Mouse (Mus musculus) intestine, embryonic 16.5 days (tissue): ENCODE data around the gene Iqcg. TPM values are rescaled to one million over a fixed set of nuclear protein-coding genes. Genes with fewer than 3 reads are reported as not detected.
"Not testable (repeated sequence)": the region's sequence is repeated elsewhere in the genome, so short reads cannot be mapped to it uniquely, and the experiment has no call there.

Experiments
- ATAC-seq: fragments of 200-750 bp; cut with Nextera tagmentation; 2 replicates; pipeline ENCODE4 v1.8.0; 2017; ENCODE audit warnings: moderate TSS enrichment, moderate library complexity
- H3K27ac ChIP-seq: fragments of 300-500 bp; sonication (generic); 2 replicates; pipeline ENCODE4 v1.5.1; 2014; ENCODE audit warnings: mild to moderate bottlenecking, low read length
- H3K27me3 ChIP-seq: fragments of 300-500 bp; sonication (generic); replicated peaks from 2 replicates; pipeline ENCODE4 v1.6.1; 2014; ENCODE audit warnings: low read length, control low read depth, mixed read lengths; ENCODE audit not compliant: control insufficient read depth, insufficient read depth
- H3K36me3 ChIP-seq: fragments of 300-500 bp; sonication (generic); 2 replicates; pipeline ENCODE4 v1.6.1; 2014; ENCODE audit warnings: low read length, control low read depth; ENCODE audit not compliant: control insufficient read depth, insufficient read depth
- H3K4me1 ChIP-seq: fragments of 300-500 bp; sonication (generic); 2 replicates; pipeline ENCODE4 v1.6.1; 2014; ENCODE audit warnings: low read length, control low read depth, mixed read lengths; ENCODE audit not compliant: control insufficient read depth, insufficient read depth
- H3K4me2 ChIP-seq: fragments of 300-500 bp; sonication (generic); 2 replicates; pipeline ENCODE4 v1.6.1; 2014; ENCODE audit warnings: low read depth, low read length, control low read depth
- H3K4me3 ChIP-seq: fragments of 300-500 bp; sonication (generic); 2 replicates; pipeline ENCODE4 v1.5.1; 2014; ENCODE audit warnings: mild to moderate bottlenecking, low read length
- H3K9ac ChIP-seq: fragments of 300-500 bp; sonication (generic); 2 replicates; pipeline ENCODE4 v1.6.1; 2014; ENCODE audit warnings: low read depth, low read length
- H3K9me3 ChIP-seq: fragments of 300-500 bp; sonication (generic); 2 replicates; pipeline ENCODE4 v1.6.1; 2016; ENCODE audit warnings: low read length, control low read depth; ENCODE audit not compliant: control insufficient read depth
- WGBS: fragments of 180-500 bp; shearing (Covaris S2); extraction: QIAGEN DNeasy Blood & Tissue Kit; methylation state at CpG from one replicate; pipeline ENCODE4 v1.1.7; 2014; 5-methylcytosine and 5-hydroxymethylcytosine counted together
- polyA plus RNA-seq: library from polyadenylated mRNA; unstranded; fragments of >200 nt; fragmentation: Nextera tagmentation; extraction: Ambion mirVana; gene quantifications from 2 replicates; pipeline ENCODE4 v1.2.1, GENCODE M21; 2015

The Iqcg gene
- polyA plus RNA-seq, 1 experiment from 2014 or later = 1.9 TPM

DNA sequence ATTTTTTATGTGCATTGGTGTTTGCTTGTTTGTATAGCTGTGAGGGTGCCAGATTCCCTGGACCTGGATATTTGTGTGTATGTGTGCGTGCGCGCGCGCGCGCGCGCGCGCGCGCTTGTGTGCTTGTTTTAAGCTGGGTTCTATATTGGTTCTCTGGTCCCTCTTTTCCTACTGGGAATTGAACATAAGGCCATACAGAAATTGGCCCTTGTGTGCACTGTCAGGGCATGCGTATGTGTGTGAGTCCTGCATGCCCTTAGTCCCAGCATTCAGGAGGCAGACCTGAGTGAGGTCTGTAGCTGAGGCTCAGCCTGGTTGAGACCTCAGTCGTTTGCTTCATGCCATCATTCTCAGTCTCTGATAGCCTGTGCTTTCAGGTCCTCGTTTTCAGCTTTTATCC is 2.0 kb upstream of the Iqcg start:
- 89% methylated on average over 16 of the region's 16 CpGs for WGBS
- Histone ChIP-seq H3K4me2 (peak overlapping the region; percentile 50), H3K4me3 (peak overlapping the region; percentile 27), H3K27ac (0 out of 2 replicates have a peak overlapping the region, but pooled peaks have one; percentile 20), H3K4me1 (peaks cover 25% of the 10 kb centered on the region), H3K9me3 (no peaks in the 10 kb centered on the region), H3K27me3 (no peaks in the 10 kb centered on the region), H3K36me3 (peaks cover 19% of the 10 kb centered on the region), H3K9ac (peak overlapping the region; percentile 56)
- ATAC-seq = no peak

- peak overlapping the region; percentile 90 for H3K9ac ChIP-seq
- no peaks in the 10 kb centered on the region for H3K9me3 ChIP-seq
- peak overlapping the region; percentile 68 for H3K4me2 ChIP-seq
- H3K27ac ChIP-seq = peak overlapping the region; percentile 87
- under 1% methylated on average over 24 of the region's 24 CpGs for WGBS
- H3K4me1 ChIP-seq = peaks cover 22% of the 10 kb centered on the region
- H3K27me3 ChIP-seq = no peaks in the 10 kb centered on the region
- H3K36me3 ChIP-seq = peaks cover 19% of the 10 kb centered on the region
- H3K4me3 ChIP-seq = peak overlapping the region; percentile 67
- ATAC-seq = peak; percentile 34
Observed at GRCm38 (mm10) chr16:33056786-33057185, 768 bp upstream of the Iqcg start.

DNA sequence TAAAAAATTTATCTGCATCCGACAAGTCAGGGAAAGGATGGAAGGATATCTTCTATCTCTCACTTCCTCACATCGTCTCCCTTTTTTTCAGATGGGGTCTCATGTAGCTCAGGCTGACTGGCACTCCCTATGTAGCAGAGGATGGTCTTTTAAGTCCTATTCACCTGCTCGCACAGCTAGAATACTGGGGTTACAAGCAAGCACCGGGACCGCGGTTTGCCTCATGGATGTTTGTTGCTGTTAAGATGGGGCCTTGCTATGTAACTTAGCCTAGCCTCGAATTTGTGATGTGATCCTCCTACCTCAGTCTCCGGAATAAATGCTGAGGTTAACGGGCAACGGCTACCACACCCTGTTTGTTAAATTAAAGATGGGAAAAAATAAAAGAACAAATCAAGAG is 363 bp downstream of the Iqcg start:
- peak overlapping the region; percentile 67 for H3K4me3 ChIP-seq
- H3K36me3 ChIP-seq = peaks cover 19% of the 10 kb centered on the region
- WGBS = 21% methylated on average over 10 of the region's 10 CpGs
- peak overlapping the region; percentile 59 for H3K4me2 ChIP-seq
- H3K27ac ChIP-seq = no peak overlapping the region
- H3K9ac ChIP-seq = peak overlapping the region; percentile 90
- ATAC-seq = peak; percentile 29
- no peaks in the 10 kb centered on the region for H3K9me3 ChIP-seq
- H3K27me3 ChIP-seq = no peaks in the 10 kb centered on the region
- H3K4me1 ChIP-seq = peaks cover 19% of the 10 kb centered on the region

GRCm38 (mm10) chr16:33054927-33055326 is 1.1 kb downstream of the Iqcg start:
- H3K27ac ChIP-seq, H3K4me2 ChIP-seq, ATAC-seq, H3K9ac ChIP-seq, H3K9me3 ChIP-seq, H3K27me3 ChIP-seq, H3K4me3 ChIP-seq: not testable (repeated sequence)
- 84% methylated on average over 2 of the region's 2 CpGs for WGBS
- peaks cover 19% of the 10 kb centered on the region for H3K4me1 ChIP-seq
- peaks cover 19% of the 10 kb centered on the region for H3K36me3 ChIP-seq

DNA sequence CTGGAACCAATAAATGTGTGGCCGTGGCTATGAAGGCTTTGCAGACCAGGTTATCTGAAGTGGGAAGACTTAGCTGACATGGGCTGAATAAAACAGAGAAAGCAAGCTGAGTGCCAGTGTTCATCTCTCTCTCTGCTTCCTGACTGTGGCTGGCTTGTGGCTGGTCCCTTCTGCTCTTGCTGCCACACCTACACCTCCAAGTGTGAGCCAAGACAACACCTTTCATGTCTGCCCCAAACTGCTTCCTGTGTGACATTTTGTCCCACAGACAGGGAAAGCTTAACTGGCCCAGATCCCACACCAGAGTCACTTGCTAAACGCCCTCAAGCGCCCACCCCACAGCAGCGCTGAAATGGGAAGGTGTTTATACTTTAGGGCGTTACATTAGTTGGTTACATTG is 2.9 kb downstream of the Iqcg start:
- Histone ChIP-seq H3K4me1 (peaks cover 7% of the 10 kb centered on the region), H3K4me3 (no peak overlapping the region), H3K27ac (no peak overlapping the region), H3K4me2 (no peak overlapping the region), H3K36me3 (0 out of 2 replicates have a peak, but pooled peaks cover 3% of the 10 kb centered on the region), H3K27me3 (no peaks in the 10 kb centered on the region), H3K9me3 (no peaks in the 10 kb centered on the region), H3K9ac (no peak overlapping the region)
- 72% methylated on average over 5 of the region's 5 CpGs for WGBS
- no peak for ATAC-seq

DNA sequence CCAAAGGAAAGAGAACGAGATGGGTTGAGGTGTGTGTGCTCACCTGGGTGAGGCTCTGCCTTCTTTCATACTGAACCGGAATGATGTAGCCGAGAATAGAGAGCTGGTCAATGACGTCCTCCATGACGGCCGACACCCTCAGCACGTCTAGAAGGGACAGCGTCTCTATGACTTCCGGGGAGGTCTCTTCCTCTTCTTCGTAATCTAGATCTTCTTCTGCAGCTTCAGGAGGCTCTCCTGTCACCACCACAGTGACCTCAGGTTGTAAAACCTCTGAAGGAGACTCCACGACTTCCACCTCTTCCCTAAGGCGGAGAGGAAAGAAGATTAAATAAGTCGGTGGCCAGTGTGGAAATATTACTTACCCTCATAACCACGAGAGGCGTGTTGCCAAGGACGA is 6.2 kb downstream of the Iqcg start:
- WGBS = 92% methylated on average over 16 of the region's 16 CpGs

GRCm38 (mm10) chr16:33048686-33049085 is 7.3 kb downstream of the Iqcg start:
- Histone ChIP-seq H3K27ac (no peak overlapping the region), H3K9me3 (no peaks in the 10 kb centered on the region), H3K36me3 (no peaks in the 10 kb centered on the region), H3K4me1 (no peaks in the 10 kb centered on the region), H3K4me3 (no peak overlapping the region), H3K27me3 (no peaks in the 10 kb centered on the region), H3K9ac (no peak overlapping the region), H3K4me2 (no peak overlapping the region)
- 62% methylated on average over 2 of the region's 2 CpGs for WGBS
- no peak for ATAC-seq

More for the DNA sequence above, 6.2 kb downstream of the Iqcg start:
- Histone ChIP-seq H3K27me3 (no peaks in the 10 kb centered on the region), H3K4me1 (no peaks in the 10 kb centered on the region), H3K36me3 (no peaks in the 10 kb centered on the region), H3K9me3 (no peaks in the 10 kb centered on the region), H3K27ac (no peak overlapping the region), H3K4me2 (no peak overlapping the region), H3K9ac (no peak overlapping the region), H3K4me3 (no peak overlapping the region)
- no peak for ATAC-seq

- Histone ChIP-seq H3K4me3 (no peak overlapping the region), H3K36me3 (no peaks in the 10 kb centered on the region), H3K9ac (no peak overlapping the region), H3K27ac (no peak overlapping the region), H3K4me1 (no peaks in the 10 kb centered on the region), H3K27me3 (no peaks in the 10 kb centered on the region), H3K4me2 (no peak overlapping the region), H3K9me3 (no peaks in the 10 kb centered on the region)
- no peak for ATAC-seq
- 97% methylated on average over 1 of the region's 1 CpGs for WGBS
Observed at GRCm38 (mm10) chr16:33048004-33048403, 8.0 kb downstream of the Iqcg start.

GRCm38 (mm10) chr16:33043268-33043667 is 12.8 kb downstream of the Iqcg start:
- Histone ChIP-seq H3K9me3 (no peaks in the 10 kb centered on the region), H3K4me1 (no peaks in the 10 kb centered on the region), H3K36me3 (no peaks in the 10 kb centered on the region), H3K27me3 (no peaks in the 10 kb centered on the region), H3K9ac (no peak overlapping the region), H3K4me2 (no peak overlapping the region), H3K4me3 (no peak overlapping the region), H3K27ac (no peak overlapping the region)
- WGBS = 62% methylated on average over 2 of the region's 2 CpGs
- no peak for ATAC-seq

GRCm38 (mm10) chr16:33042682-33043081 is 13.3 kb downstream of the Iqcg start:
- 74% methylated on average over 1 of the region's 1 CpGs for WGBS
- no peak overlapping the region for H3K4me2 ChIP-seq
- no peaks in the 10 kb centered on the region for H3K9me3 ChIP-seq
- no peak overlapping the region for H3K9ac ChIP-seq
- H3K27ac ChIP-seq = no peak overlapping the region
- no peaks in the 10 kb centered on the region for H3K27me3 ChIP-seq
- no peaks in the 10 kb centered on the region for H3K4me1 ChIP-seq
- H3K4me3 ChIP-seq = no peak overlapping the region
- no peaks in the 10 kb centered on the region for H3K36me3 ChIP-seq
- no peak for ATAC-seq
